Mouse (Mus musculus) midbrain, postnatal 0 days (tissue): ENCODE results near the gene Dusp1. TPM values are rescaled to one million over a fixed set of nuclear protein-coding genes. Genes with fewer than 3 reads are reported as not detected.

Experiments
- ATAC-seq: fragments of 200-750 bp; cut with Nextera tagmentation; 2 replicates; pipeline ENCODE4 v1.8.0; 2017; ENCODE audit warnings: moderate number of reproducible peaks, mild to moderate bottlenecking, moderate TSS enrichment, moderate library complexity; ENCODE audit not compliant: low FRiP score
- DNase-seq: peaks from one replicate; pipeline ENCODE4 v3.0.0-alpha.2; 2015; ENCODE audit warnings: low spot score
- H3K27ac ChIP-seq: fragments of 300-500 bp; sonication (generic); 2 replicates; pipeline ENCODE4 v1.5.1; 2014; ENCODE audit warnings: low read depth, mild to moderate bottlenecking, low read length, mixed read lengths
- H3K27me3 ChIP-seq: fragments of 300-500 bp; sonication (generic); 2 replicates; pipeline ENCODE4 v1.6.1; 2014; ENCODE audit warnings: low read length, control low read depth, mixed read lengths; ENCODE audit not compliant: insufficient read depth
- H3K36me3 ChIP-seq: fragments of 300-500 bp; sonication (generic); 2 replicates; pipeline ENCODE4 v1.6.1; 2014; ENCODE audit warnings: low read length, control low read depth, mixed read lengths; ENCODE audit not compliant: insufficient read depth
- H3K4me1 ChIP-seq: fragments of 300-500 bp; sonication (generic); 2 replicates; pipeline ENCODE4 v1.6.1; 2014; ENCODE audit warnings: mild to moderate bottlenecking, control low read depth, antibody characterized with exemption, low read length, mixed read lengths; ENCODE audit not compliant: insufficient read depth
- H3K4me2 ChIP-seq: fragments of 300-500 bp; sonication (generic); 2 replicates; pipeline ENCODE4 v1.6.1; 2014; ENCODE audit warnings: low read depth, mild to moderate bottlenecking, low read length, mixed read lengths; ENCODE audit not compliant: poor library complexity, severe bottlenecking
- H3K4me3 ChIP-seq: fragments of 300-500 bp; sonication (generic); 2 replicates; pipeline ENCODE4 v1.5.1; 2014; ENCODE audit warnings: low read depth, mild to moderate bottlenecking, low read length, moderate library complexity
- H3K9ac ChIP-seq: fragments of 300-500 bp; sonication (generic); replicated peaks from 2 replicates; pipeline ENCODE4 v1.6.1; 2014; ENCODE audit warnings: mild to moderate bottlenecking, low read length, moderate library complexity, mixed read lengths; ENCODE audit not compliant: poor library complexity, severe bottlenecking
- H3K9me3 ChIP-seq: fragments of 300-500 bp; sonication (generic); 2 replicates; pipeline ENCODE4 v1.6.1; 2016; ENCODE audit warnings: low read length, control low read depth
- CTCF ChIP-seq: IDR thresholded peaks from 2 replicates; pipeline ENCODE4 v1.5.1; 2016; ENCODE audit warnings: antibody characterized with exemption, mild to moderate bottlenecking
- WGBS: fragments of 180-500 bp; shearing (Covaris S2); extraction: QIAGEN DNeasy Blood & Tissue Kit; methylation state at CpG from one replicate; pipeline ENCODE4 v1.1.7; 2014; 5-methylcytosine and 5-hydroxymethylcytosine counted together
- polyA plus RNA-seq: library from polyadenylated mRNA; unstranded; fragments of >200 nt; fragmentation: Nextera tagmentation; extraction: Ambion mirVana; gene quantifications from 2 replicates; pipeline ENCODE4 v1.2.1, GENCODE M21; 2015
- total RNA-seq: library from RNA; depleted of rRNA; stranded (reverse); fragments of >200 nt; gene quantifications from 2 replicates; pipeline ENCODE4 v1.2.3, GENCODE M21; 2014

The Dusp1 gene
- total and polyA plus RNA-seq, 2 experiments from 2014 or later: 26.0 to 46.8 TPM

DNA sequence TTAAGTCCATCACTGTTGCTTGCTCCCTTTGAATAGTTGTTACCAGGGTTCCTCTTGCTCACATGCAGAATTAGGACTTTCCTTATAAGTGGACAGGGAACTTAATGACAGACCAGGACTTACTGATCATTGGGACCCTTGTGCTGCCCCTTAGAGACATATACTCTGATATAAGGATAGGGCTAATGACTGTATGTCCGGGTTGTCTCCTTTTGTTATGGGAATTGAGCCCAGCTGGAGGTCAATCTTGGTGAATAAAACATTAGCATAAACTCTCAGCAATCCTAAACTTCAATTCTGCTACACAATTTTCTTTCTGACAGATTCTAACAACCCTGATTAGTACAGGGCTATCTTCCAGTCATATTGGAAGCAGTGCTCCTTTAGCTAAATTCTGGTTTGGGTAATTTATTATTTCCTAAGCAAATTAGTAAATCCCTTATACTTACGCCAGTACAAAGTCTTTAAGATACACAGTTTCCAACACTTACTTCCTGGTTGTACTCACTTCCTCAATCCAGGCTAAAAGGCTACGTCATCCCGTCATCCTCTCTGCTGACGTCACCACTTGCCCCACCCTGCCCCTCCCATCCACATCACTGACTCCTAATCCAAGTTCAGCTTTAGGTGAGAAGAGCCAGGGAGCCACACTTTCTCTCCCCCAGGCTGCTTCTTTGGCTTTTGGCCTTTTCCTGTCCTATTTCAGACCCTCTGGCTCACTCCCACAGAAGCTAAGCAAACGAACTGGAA is 24.0 kb downstream of the Dusp1 start:
- Histone ChIP-seq H3K4me2 (no peak overlapping the region), H3K36me3 (no peaks in the 10 kb centered on the region), H3K4me1 (no peaks in the 10 kb centered on the region), H3K27ac (no peak overlapping the region), H3K9me3 (no peaks in the 10 kb centered on the region), H3K9ac (no peak overlapping the region), H3K4me3 (no peak overlapping the region), H3K27me3 (no peaks in the 10 kb centered on the region)
- DNase-seq (no peak), ATAC-seq (no peak)
- no peak for TF ChIP-seq CTCF
- WGBS: 38% methylated on average over 6 of the region's 6 CpGs

DNA sequence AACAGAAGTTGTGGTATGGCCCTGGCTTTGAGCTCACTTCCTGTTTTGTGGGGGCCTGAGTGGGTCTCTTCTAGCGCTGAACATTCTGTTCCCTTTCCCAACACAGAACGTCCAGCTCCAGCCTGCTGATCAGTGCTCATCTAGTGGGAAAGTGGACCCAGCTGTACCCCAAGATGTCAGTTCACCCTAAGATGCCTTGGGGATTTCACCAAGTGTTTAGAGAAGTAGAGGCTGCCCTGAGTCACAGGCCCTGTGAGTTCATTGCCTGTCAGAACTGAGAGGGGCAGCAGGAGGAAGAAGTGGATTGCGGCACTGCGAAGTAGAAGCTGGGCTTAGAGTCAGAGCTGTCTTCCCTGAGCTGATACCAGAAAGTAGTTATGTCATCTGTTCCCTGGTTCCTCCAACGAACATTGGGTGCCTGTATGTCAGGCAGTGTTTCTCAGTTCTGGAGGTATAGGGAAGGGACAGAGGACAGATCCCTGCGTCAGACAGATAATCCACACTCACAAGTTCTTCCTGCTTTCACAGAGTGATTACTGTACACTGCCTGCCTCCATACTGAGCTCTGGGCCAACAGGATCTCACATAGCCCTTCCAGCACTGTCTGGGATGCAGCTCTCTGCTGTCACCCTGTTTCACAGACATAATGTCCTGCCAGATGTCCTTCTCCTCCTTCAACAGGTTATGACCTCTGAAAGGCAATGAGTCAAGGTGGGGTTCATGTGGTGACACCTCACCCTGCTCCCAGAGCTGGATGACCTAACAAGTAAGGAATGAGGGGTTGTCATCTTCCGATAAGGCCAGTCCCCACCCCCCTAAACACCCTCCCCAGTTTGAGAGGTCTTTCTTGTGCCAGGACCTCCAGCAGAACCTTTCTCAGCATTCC is 26.4 kb downstream of the Dusp1 start:
- H3K27ac ChIP-seq: no peak overlapping the region
- 85% methylated on average over 7 of the region's 7 CpGs for WGBS
- no peak for ATAC-seq
- no peaks in the 10 kb centered on the region for H3K36me3 ChIP-seq
- no peak overlapping the region for H3K9ac ChIP-seq
- no peak overlapping the region for H3K4me3 ChIP-seq
- no peak for TF ChIP-seq CTCF
- H3K9me3 ChIP-seq: no peaks in the 10 kb centered on the region
- no peak overlapping the region for H3K4me2 ChIP-seq
- H3K27me3 ChIP-seq: no peaks in the 10 kb centered on the region
- no peaks in the 10 kb centered on the region for H3K4me1 ChIP-seq
- no peak for DNase-seq

DNA sequence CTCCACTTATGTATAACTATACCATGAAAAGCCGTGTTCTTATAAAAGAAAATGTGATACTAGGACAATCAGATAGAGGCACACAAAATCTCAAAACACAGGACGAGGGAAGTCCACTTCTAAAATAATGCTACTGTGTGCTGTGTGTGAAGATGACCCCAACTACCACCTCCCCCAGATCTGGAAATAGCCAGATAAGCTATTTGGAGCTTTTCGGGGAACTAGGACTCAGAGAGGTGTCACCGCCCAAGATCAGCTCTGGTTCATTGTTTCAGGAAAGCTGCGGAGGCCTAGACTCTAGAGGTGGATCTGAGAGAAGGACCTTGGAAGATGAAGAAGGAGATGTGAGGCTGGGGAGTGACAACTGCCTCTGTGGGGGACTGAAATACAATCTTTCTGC is 27.2 kb downstream of the Dusp1 start:
- Histone ChIP-seq H3K9me3 (no peaks in the 10 kb centered on the region), H3K4me2 (no peak overlapping the region), H3K36me3 (no peaks in the 10 kb centered on the region), H3K9ac (no peak overlapping the region), H3K4me1 (no peaks in the 10 kb centered on the region), H3K4me3 (no peak overlapping the region), H3K27me3 (no peaks in the 10 kb centered on the region), H3K27ac (no peak overlapping the region)
- no peak for ATAC-seq
- no peak for DNase-seq
- 87% methylated on average over 5 of the region's 5 CpGs for WGBS
- TF ChIP-seq CTCF: no peak

DNA sequence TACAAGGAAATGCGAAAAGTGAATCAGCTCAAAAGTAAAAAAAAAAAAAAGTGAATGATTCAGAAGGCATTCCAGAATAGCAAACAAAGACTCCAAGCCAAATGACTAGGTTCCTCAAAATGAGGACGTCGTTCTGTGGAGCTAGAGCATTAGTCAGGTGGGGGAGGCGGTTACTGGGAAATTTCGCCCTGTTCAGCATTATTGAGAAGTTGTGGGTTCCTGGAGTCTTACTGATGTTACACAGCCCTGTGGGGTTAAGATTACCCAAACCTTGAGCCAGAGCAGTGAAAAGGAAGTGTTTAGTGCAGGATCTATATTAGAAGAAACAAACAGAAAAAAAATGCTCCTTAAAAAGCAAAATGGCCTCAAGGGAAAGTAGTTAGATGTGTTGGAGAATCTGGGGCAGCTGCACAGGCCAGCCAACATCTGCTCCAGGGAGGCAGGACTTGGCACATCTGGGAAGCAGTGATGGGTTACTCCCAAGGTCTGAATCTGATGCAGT is 28.0 kb downstream of the Dusp1 start:
- H3K4me2 ChIP-seq: no peak overlapping the region
- no peak for TF ChIP-seq CTCF
- H3K9me3 ChIP-seq: no peaks in the 10 kb centered on the region
- no peak overlapping the region for H3K9ac ChIP-seq
- ATAC-seq (no peak), DNase-seq (no peak)
- H3K27ac ChIP-seq: no peak overlapping the region
- no peaks in the 10 kb centered on the region for H3K4me1 ChIP-seq
- H3K27me3 ChIP-seq: no peaks in the 10 kb centered on the region
- H3K36me3 ChIP-seq: no peaks in the 10 kb centered on the region
- no peak overlapping the region for H3K4me3 ChIP-seq
- 79% methylated on average over 5 of the region's 5 CpGs for WGBS

DNA sequence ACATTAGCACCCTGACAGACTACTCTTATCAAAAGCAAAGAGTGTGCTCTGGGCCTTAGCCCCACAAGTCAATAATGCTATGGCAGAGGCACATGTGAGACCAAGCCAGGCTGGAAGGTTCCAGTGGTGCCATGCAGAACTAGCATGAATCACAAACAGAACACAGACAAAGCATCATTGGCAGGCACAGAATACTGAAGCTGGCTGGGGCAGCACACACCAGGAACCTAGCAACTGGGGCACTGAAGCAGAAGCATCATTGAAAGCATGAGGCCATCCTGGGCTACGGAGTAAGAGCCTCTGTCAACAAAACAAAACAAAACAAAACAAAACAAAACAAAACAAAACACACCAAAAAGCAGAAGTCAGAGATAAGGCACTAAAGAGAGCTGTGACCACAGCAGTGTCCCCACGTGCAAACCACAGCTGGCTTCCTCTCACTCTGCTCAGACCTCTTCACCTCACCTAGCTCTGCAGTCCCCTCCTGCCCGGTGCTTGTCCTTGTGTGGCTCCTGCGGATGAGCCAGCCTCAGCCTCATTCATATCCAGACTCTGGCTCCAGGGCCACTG is 29.4 kb downstream of the Dusp1 start:
- Histone ChIP-seq H3K27ac (no peak overlapping the region), H3K4me2 (no peak overlapping the region), H3K27me3 (no peaks in the 10 kb centered on the region), H3K4me3 (no peak overlapping the region), H3K36me3 (no peaks in the 10 kb centered on the region), H3K9me3 (no peaks in the 10 kb centered on the region), H3K4me1 (no peaks in the 10 kb centered on the region), H3K9ac (no peak overlapping the region)
- DNase-seq: no peak
- no peak for TF ChIP-seq CTCF
- ATAC-seq: no peak
- 71% methylated on average over 4 of the region's 4 CpGs for WGBS
